Mouse (Mus musculus) forebrain, embryonic 14.5 days (tissue): ENCODE data around the gene Nanos3. TPM values are rescaled to one million over a fixed set of nuclear protein-coding genes. Genes with fewer than 3 reads are reported as not detected.

Source experiments
- ATAC-seq: fragments of 200-750 bp; cut with Nextera tagmentation; 2 replicates; pipeline ENCODE4 v1.8.0; 2017; ENCODE audit warnings: mild to moderate bottlenecking, moderate library complexity
- DNase-seq: peaks from one replicate; pipeline ENCODE4 v3.0.0-alpha.2; 2015; ENCODE audit warnings: low spot score
- H3K27ac ChIP-seq: fragments of 300-500 bp; sonication (generic); 2 replicates; pipeline ENCODE4 v1.5.1; 2014; ENCODE audit warnings: low read depth, mild to moderate bottlenecking, control low read depth, low read length, moderate library complexity
- H3K27me3 ChIP-seq: fragments of 300-500 bp; sonication (generic); replicated peaks from 2 replicates; pipeline ENCODE4 v1.6.1; 2014; ENCODE audit warnings: low read length, control low read depth, mixed read lengths; ENCODE audit not compliant: control insufficient read depth, insufficient read depth
- H3K36me3 ChIP-seq: fragments of 300-500 bp; sonication (generic); 2 replicates; pipeline ENCODE4 v1.6.1; 2014; ENCODE audit warnings: low read length, control low read depth; ENCODE audit not compliant: control insufficient read depth, insufficient read depth
- H3K4me1 ChIP-seq: fragments of 300-500 bp; sonication (generic); 2 replicates; pipeline ENCODE4 v1.6.1; 2014; ENCODE audit warnings: antibody characterized with exemption, low read length, control low read depth; ENCODE audit not compliant: control insufficient read depth, insufficient read depth
- H3K4me2 ChIP-seq: fragments of 300-500 bp; sonication (generic); 2 replicates; pipeline ENCODE4 v1.6.1; 2014; ENCODE audit warnings: mild to moderate bottlenecking, control low read depth, low read length
- H3K4me3 ChIP-seq: fragments of 300-500 bp; sonication (generic); 2 replicates; pipeline ENCODE4 v1.5.1; 2014; ENCODE audit warnings: low read depth, low read length, control low read depth
- H3K9ac ChIP-seq: fragments of 300-500 bp; sonication (generic); 2 replicates; pipeline ENCODE4 v1.6.1; 2014; ENCODE audit warnings: mild to moderate bottlenecking, low read length, control low read depth, moderate library complexity
- H3K9me3 ChIP-seq: fragments of 300-500 bp; sonication (generic); replicated peaks from 2 replicates; pipeline ENCODE4 v1.6.1; 2016; ENCODE audit warnings: low read length, control low read depth, mixed read lengths; ENCODE audit not compliant: control insufficient read depth
- WGBS: fragments of 180-500 bp; shearing (Covaris S2); extraction: QIAGEN DNeasy Blood & Tissue Kit; methylation state at CpG from one replicate; pipeline ENCODE4 v1.1.7; 2014; 5-methylcytosine and 5-hydroxymethylcytosine counted together
- polyA plus RNA-seq: library from polyadenylated mRNA; unstranded; fragments of >200 nt; fragmentation: Nextera tagmentation; extraction: Ambion mirVana; gene quantifications from 2 replicates; pipeline ENCODE4 v1.2.1, GENCODE M21; 2014

Nanos3 gene
- 4.5 and 8.3 TPM in 2 replicates for polyA plus RNA-seq

DNA sequence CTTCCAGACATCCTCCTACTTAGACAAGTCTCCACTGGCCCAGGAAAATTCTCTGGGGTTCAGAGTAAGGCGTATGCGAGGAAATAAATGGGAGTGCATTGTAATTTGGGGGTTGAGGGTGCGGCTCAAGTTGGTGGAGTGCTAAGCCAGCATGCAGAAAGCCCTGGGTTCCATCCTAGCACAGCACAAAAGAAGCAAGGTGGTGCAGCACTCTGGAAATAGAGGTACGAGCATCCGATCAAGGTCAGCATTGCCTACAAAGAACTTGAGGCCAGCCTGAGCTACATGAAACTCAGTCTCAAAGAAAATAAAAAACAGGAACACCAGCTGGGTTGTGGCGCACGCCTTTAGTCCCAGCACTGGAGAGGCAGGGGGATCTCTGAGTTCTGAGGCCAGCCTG, at the start of gene Nanos3:
Nanos3 (minus strand) TSS at position 101 of the 400 bp plus-strand sequence.
- no peaks in the 10 kb centered on the region for H3K9me3 ChIP-seq
- H3K4me1 ChIP-seq, result peaks cover 30% of the 10 kb centered on the region
- H3K27me3 ChIP-seq, result 0 out of 2 replicates have a peak, but pooled peaks cover 3% of the 10 kb centered on the region
- DNase-seq, result no peak
- peak within 1 kb of the TSS; percentile 88 for H3K4me3 ChIP-seq
- WGBS, result 95% methylated on average over 7 of the region's 7 CpGs
- peak within 1 kb of the TSS; percentile 97 for H3K27ac ChIP-seq
- ATAC-seq, result no peak
- peak within 1 kb of the TSS; percentile 75 for H3K4me2 ChIP-seq
- H3K9ac ChIP-seq, result peak within 1 kb of the TSS; percentile 100
- no peaks in the 10 kb centered on the region for H3K36me3 ChIP-seq

DNA sequence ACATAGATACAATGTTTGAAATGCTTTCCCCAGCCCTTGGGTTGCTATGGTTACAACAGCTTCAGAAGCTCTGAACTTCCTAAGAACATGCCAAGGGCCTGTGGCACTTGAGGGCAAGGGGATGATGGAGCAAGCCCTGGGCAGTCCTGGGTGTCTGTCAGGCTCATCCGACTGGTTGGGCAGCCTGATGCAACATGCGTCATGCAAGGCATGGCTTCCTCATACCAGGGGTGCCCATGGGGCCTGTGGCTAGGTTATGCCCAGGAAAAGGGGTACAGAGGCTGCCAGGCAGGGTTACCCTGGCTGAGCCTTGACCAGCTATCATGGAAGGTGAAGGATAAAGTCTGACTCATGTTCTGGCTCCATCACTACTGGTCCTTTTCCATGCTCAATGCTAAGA, 48.0 kb upstream of the Nanos3 start:
- peaks cover 69% of the 10 kb centered on the region for H3K36me3 ChIP-seq
- ATAC-seq (no peak), DNase-seq (no peak)
- no peaks in the 10 kb centered on the region for H3K9me3 ChIP-seq
- H3K27me3 ChIP-seq, result no peaks in the 10 kb centered on the region
- H3K9ac ChIP-seq, result no peak overlapping the region
- no peak overlapping the region for H3K4me2 ChIP-seq
- H3K27ac ChIP-seq, result no peak overlapping the region
- no peak overlapping the region for H3K4me3 ChIP-seq
- H3K4me1 ChIP-seq, result peaks cover 17% of the 10 kb centered on the region
- WGBS, result 87% methylated on average over 2 of the region's 2 CpGs

DNA sequence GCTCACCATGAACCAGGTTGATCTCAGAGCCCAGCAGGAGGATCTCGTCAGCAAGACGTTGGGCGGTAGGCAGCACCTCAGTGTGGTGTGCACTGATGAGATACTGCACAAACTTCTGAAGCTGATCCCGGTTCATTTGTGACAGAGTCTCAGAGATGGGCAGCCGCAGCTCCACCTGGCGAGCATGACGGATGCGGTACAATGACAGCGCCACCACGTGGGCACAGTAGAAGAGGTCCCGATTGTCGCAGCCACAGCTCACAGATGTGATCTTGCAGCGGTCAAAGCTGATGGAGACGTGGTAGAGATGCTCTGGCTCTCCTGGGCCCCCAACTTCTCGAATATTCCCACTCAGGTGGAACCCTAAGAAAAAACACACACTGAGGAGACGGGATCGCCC, 45.7 kb upstream of the Nanos3 start:
- Histone ChIP-seq H3K27ac (no peak overlapping the region), H3K36me3 (peaks cover 92% of the 10 kb centered on the region), H3K9ac (no peak overlapping the region), H3K4me1 (peaks cover 8% of the 10 kb centered on the region), H3K4me2 (no peak overlapping the region), H3K27me3 (no peaks in the 10 kb centered on the region), H3K4me3 (no peak overlapping the region), H3K9me3 (no peaks in the 10 kb centered on the region)
- WGBS, result 74% methylated on average over 17 of the region's 17 CpGs
- DNase-seq, result no peak
- no peak for ATAC-seq

DNA sequence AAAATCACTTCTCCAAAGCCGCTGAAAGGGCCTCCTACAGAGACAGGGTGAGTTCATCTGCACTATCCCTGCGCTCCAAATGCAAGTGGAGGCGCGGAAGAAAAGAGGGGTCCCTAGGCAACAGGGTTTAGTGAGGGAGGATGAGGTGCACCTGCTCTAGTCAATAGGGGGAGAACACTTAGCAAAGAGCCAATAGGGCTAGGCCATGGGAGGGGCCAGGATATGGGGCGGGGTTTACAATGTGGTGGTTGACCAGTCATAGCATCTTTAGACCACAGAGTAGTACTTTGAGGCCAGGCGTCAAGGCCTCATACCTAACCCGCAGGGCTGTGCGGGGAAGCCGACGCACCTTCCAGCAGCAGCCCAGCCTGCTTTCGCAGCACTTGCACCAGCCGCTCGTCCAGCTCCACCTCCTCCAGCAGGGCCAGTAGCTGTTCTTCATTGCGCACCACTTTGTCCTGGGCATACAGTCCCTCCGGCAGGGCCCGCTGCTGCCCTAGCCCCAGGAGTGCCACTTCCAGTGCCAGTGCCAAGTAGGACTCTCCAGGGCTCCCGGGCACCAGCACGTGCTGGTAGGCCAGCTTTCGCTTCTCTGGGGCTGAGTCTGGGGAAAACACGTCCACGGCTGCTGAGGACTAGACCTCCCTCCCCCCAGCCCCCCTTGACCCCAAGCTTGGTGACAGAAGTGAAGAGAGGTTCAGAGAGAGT, 38.5 kb upstream of the Nanos3 start:
- H3K9ac ChIP-seq, result no peak overlapping the region
- peaks cover 96% of the 10 kb centered on the region for H3K36me3 ChIP-seq
- ATAC-seq (no peak), DNase-seq (no peak)
- H3K4me2 ChIP-seq, result no peak overlapping the region
- no peaks in the 10 kb centered on the region for H3K27me3 ChIP-seq
- no peaks in the 10 kb centered on the region for H3K9me3 ChIP-seq
- 75% methylated on average over 21 of the region's 21 CpGs for WGBS
- no peak overlapping the region for H3K4me3 ChIP-seq
- no peak overlapping the region for H3K27ac ChIP-seq
- no peaks in the 10 kb centered on the region for H3K4me1 ChIP-seq

DNA sequence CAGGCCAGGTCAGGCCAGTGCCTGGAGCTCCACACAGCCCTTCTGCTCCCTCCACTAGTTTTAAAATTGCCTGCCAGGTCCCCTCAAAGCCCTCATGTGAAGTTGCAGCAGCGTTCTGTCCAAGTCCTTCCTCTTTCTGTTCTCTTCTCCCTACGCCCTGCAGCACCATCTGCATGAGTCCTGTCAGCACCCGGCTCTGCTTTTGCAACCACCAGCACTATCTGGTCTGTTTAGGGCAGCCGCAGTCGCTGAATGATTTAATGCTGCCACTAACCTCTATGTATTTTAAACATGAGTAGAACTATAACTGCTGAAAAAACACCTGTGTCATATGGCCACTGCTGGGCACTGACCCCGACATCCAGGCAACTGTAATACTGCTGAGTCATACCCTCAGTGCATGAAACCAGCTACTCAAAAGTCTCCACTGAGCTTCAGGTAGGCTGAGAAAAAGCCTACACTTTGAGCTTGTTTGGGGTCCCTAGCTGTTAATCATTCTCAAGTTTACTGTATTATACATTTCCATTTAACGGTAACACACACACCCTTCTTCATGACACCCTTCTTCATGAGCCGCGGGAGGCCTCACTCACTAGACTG, 37.6 kb upstream of the Nanos3 start:
- no peaks in the 10 kb centered on the region for H3K9me3 ChIP-seq
- DNase-seq (no peak), ATAC-seq (no peak)
- H3K27me3 ChIP-seq, result no peaks in the 10 kb centered on the region
- no peaks in the 10 kb centered on the region for H3K4me1 ChIP-seq
- no peak overlapping the region for H3K9ac ChIP-seq
- no peak overlapping the region for H3K4me2 ChIP-seq
- H3K36me3 ChIP-seq, result peaks cover 96% of the 10 kb centered on the region
- WGBS, result 97% methylated on average over 9 of the region's 9 CpGs
- H3K27ac ChIP-seq, result no peak overlapping the region
- H3K4me3 ChIP-seq, result no peak overlapping the region

DNA sequence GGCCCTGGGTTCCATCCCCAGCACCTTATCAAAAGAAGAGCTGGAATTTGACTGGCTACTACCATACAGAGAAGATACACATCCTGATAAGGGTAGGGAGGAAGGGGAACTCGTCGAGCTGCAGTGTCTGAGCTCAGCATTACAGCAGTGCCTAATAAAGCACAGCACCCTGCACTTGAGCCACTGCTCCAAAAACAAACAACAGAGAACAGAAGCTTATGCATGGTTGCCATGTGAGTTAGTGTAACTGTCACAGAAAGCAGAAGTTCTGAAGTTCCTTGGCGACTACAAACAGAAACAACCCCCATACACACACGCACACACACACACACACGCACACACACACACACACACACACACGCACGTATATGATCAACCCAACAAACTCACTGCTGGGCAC, 35.1 kb upstream of the Nanos3 start:
- Histone ChIP-seq H3K4me1 (no peaks in the 10 kb centered on the region), H3K27ac (no peak overlapping the region), H3K9ac (no peak overlapping the region), H3K36me3 (peaks cover 96% of the 10 kb centered on the region), H3K4me3 (no peak overlapping the region), H3K4me2 (no peak overlapping the region), H3K27me3 (no peaks in the 10 kb centered on the region), H3K9me3 (no peaks in the 10 kb centered on the region)
- ATAC-seq (no peak), DNase-seq (no peak)
- 91% methylated on average over 7 of the region's 7 CpGs for WGBS

DNA sequence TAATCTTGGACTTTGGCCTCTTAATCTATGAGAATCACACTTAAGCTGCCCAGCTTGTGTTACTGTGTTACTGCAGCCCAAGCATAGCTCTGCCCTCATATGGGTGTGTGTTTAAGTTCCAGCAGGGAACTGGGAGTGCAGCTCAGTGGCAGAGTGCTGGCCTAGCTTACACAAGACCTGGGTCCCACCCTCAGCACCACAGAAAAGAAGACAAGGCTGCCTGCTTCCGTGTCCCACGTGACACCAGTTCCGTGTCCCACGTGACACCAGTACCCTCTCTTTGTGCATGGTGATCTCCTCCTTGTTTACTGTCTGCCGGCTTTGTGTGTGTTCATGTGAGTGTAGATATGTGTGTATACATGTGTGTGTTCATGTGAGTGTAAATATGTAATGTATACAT, 33.1 kb upstream of the Nanos3 start:
- H3K9ac ChIP-seq, result no peak overlapping the region
- H3K27me3 ChIP-seq, result no peaks in the 10 kb centered on the region
- no peaks in the 10 kb centered on the region for H3K9me3 ChIP-seq
- no peak overlapping the region for H3K4me2 ChIP-seq
- no peak overlapping the region for H3K27ac ChIP-seq
- peaks cover 95% of the 10 kb centered on the region for H3K36me3 ChIP-seq
- ATAC-seq (no peak), DNase-seq (no peak)
- no peak overlapping the region for H3K4me3 ChIP-seq
- no peaks in the 10 kb centered on the region for H3K4me1 ChIP-seq
- WGBS, result 95% methylated on average over 5 of the region's 5 CpGs

DNA sequence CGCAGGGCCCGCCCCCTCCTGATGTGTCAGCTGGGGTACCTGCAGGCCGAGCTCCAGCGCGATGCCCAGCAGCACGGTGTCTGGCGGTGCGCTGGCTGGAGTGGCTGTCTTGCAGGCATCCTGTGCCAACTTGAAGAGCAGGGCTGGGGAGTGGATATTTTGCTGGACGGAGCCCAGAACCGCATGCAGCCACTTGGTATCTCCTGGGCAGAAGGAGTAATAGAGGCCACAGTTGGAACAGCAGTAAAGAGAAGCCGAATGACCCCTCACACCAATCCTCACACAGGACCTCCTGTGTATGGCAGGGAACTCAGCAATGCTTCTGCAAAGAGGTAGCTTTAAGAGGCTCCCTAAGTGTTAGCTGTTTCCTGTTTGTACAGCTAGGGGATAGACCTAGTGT, 32.2 kb upstream of the Nanos3 start:
- no peaks in the 10 kb centered on the region for H3K27me3 ChIP-seq
- peaks cover 95% of the 10 kb centered on the region for H3K36me3 ChIP-seq
- H3K27ac ChIP-seq, result no peak overlapping the region
- DNase-seq (no peak), ATAC-seq (no peak)
- 93% methylated on average over 11 of the region's 11 CpGs for WGBS
- H3K4me1 ChIP-seq, result no peaks in the 10 kb centered on the region
- H3K4me3 ChIP-seq, result no peak overlapping the region
- no peak overlapping the region for H3K4me2 ChIP-seq
- no peaks in the 10 kb centered on the region for H3K9me3 ChIP-seq
- no peak overlapping the region for H3K9ac ChIP-seq

DNA sequence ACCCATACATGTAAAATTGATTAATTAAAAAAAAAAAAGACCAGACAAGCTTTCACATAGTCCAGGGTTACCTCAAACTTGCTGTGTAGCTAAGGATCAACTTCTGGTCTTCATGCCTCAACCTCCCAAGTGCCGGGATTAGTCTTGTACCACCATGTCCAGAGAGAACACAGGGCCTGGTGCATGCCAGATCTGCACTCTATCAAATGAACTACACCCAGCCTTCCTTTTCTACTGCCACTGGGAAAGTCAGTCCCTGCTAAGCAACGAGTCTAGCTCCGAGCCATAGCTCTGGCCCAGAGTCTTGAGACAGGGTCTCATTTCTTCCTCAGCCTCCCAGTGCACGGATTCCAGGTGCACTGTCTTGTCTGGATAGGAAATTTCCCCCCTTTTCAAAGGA, 28.3 kb upstream of the Nanos3 start:
- 88% methylated on average over 4 of the region's 4 CpGs for WGBS
- H3K4me3 ChIP-seq, result no peak overlapping the region
- H3K4me1 ChIP-seq, result peaks cover 10% of the 10 kb centered on the region
- no peaks in the 10 kb centered on the region for H3K27me3 ChIP-seq
- no peak overlapping the region for H3K9ac ChIP-seq
- H3K9me3 ChIP-seq, result no peaks in the 10 kb centered on the region
- no peak for DNase-seq
- H3K36me3 ChIP-seq, result peaks cover 93% of the 10 kb centered on the region
- ATAC-seq, result no peak
- no peak overlapping the region for H3K27ac ChIP-seq
- H3K4me2 ChIP-seq, result no peak overlapping the region
